Mouse (Mus musculus) neural tube, embryonic 13.5 days (tissue): ENCODE data around the gene Srpx. TPM values are rescaled to one million over a fixed set of nuclear protein-coding genes. Genes with fewer than 3 reads are reported as not detected.

Experiments
- ATAC-seq: fragments of 200-750 bp; cut with Nextera tagmentation; 2 replicates; pipeline ENCODE4 v1.8.0; 2017; ENCODE audit warnings: low read depth, mild to moderate bottlenecking, moderate TSS enrichment, moderate library complexity
- H3K27ac ChIP-seq: fragments of 300-500 bp; sonication (generic); replicated peaks from 2 replicates; pipeline ENCODE4 v1.5.1; 2015; ENCODE audit warnings: moderate library complexity, mild to moderate bottlenecking, inconsistent platforms
- H3K27me3 ChIP-seq: fragments of 300-500 bp; sonication (generic); 2 replicates; pipeline ENCODE4 v1.6.1; 2015; ENCODE audit warnings: mild to moderate bottlenecking, inconsistent platforms
- H3K36me3 ChIP-seq: fragments of 300-500 bp; sonication (generic); 2 replicates; pipeline ENCODE4 v1.6.1; 2015; ENCODE audit warnings: mild to moderate bottlenecking, inconsistent platforms
- H3K4me1 ChIP-seq: fragments of 300-500 bp; sonication (generic); replicated peaks from 2 replicates; pipeline ENCODE4 v1.6.1; 2015; ENCODE audit warnings: inconsistent platforms
- H3K4me2 ChIP-seq: fragments of 300-500 bp; sonication (generic); 2 replicates; pipeline ENCODE4 v1.6.1; 2015; ENCODE audit warnings: inconsistent platforms, mild to moderate bottlenecking, moderate library complexity
- H3K4me3 ChIP-seq: fragments of 300-500 bp; sonication (generic); 2 replicates; pipeline ENCODE4 v1.5.1; 2015; ENCODE audit warnings: mild to moderate bottlenecking, inconsistent platforms
- H3K9ac ChIP-seq: fragments of 300-500 bp; sonication (generic); 2 replicates; pipeline ENCODE4 v1.6.1; 2015; ENCODE audit warnings: moderate library complexity, mild to moderate bottlenecking, inconsistent platforms
- H3K9me3 ChIP-seq: fragments of 300-500 bp; sonication (generic); 2 replicates; pipeline ENCODE4 v1.6.1; 2016; ENCODE audit warnings: inconsistent platforms
- WGBS: fragments of 180-500 bp; shearing (Covaris S2); methylation state at CpG from one replicate; pipeline ENCODE4 v1.1.7; 2015; 5-methylcytosine and 5-hydroxymethylcytosine counted together
- polyA plus RNA-seq: library from polyadenylated mRNA; unstranded; fragments of >200 nt; fragmentation: Nextera tagmentation; extraction: Ambion mirVana; gene quantifications from 2 replicates; pipeline ENCODE4 v1.2.1, GENCODE M21; 2015

Srpx gene
- polyA plus RNA-seq, 1 experiment from 2014 or later = 6.4 TPM

DNA sequence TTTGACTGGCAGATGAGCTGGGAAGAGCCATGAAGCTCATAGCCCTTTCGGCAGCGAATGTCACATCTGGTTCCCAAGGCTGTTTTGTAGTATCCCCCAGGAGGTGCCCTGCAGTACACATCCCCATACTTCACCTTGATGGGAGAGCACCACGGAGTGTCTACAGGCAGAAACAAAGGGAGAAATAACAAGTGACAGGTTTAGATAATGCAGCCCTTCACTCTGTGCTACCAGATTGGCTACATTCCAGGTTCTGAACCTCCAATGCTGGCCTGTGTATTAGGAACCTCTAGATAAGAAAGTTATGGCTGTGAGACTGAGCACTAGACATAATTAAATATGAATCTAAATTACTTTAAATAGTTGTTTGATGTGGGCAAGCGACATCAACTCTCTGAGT is 48.1 kb downstream of the Srpx start:
- no peak overlapping the region for H3K4me3 ChIP-seq
- H3K9me3 ChIP-seq = no peaks in the 10 kb centered on the region
- H3K9ac ChIP-seq = no peak overlapping the region
- WGBS = 71% methylated on average over 4 of the region's 4 CpGs
- H3K27ac ChIP-seq = no peak overlapping the region
- no peak for ATAC-seq
- H3K4me1 ChIP-seq = no peaks in the 10 kb centered on the region
- H3K27me3 ChIP-seq = no peaks in the 10 kb centered on the region
- no peak overlapping the region for H3K4me2 ChIP-seq
- no peaks in the 10 kb centered on the region for H3K36me3 ChIP-seq

DNA sequence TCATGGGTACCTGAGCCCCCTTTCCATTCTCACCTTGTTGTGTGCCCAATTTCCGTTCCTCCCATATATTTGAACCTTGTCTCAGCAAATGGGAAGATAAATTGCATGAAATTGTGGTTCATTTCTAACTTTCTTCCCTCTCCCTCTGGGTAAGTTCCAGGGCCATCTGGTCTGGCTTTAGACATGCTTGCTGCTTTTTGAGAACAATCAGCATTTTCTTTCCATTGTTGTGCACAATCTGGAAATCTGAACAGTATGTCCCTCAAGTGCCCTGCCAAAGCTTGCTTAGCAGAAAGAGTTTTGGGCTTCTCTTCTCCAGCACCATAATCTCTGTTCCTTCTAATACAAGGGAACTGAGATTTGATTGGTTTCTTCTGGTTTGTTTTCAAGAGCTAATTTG is 53.7 kb downstream of the Srpx start:
- no peaks in the 10 kb centered on the region for H3K36me3 ChIP-seq
- H3K27ac ChIP-seq = no peak overlapping the region
- H3K4me1 ChIP-seq = no peaks in the 10 kb centered on the region
- H3K4me3 ChIP-seq = no peak overlapping the region
- 65% methylated on average over 1 of the region's 1 CpGs for WGBS
- no peaks in the 10 kb centered on the region for H3K9me3 ChIP-seq
- H3K4me2 ChIP-seq = no peak overlapping the region
- H3K27me3 ChIP-seq = no peaks in the 10 kb centered on the region
- ATAC-seq = no peak
- no peak overlapping the region for H3K9ac ChIP-seq

- H3K9me3 ChIP-seq = no peaks in the 10 kb centered on the region
- no peaks in the 10 kb centered on the region for H3K4me1 ChIP-seq
- no peak overlapping the region for H3K9ac ChIP-seq
- H3K4me2 ChIP-seq = no peak overlapping the region
- H3K27ac ChIP-seq = no peak overlapping the region
- no peaks in the 10 kb centered on the region for H3K27me3 ChIP-seq
- ATAC-seq = no peak
- no peaks in the 10 kb centered on the region for H3K36me3 ChIP-seq
- WGBS = 87% methylated on average over 2 of the region's 2 CpGs
- no peak overlapping the region for H3K4me3 ChIP-seq
Measured at GRCm38 (mm10) chrX:10063361-10063760, 54.1 kb downstream of the Srpx start.

- Histone ChIP-seq H3K4me3 (no peak overlapping the region), H3K36me3 (no peaks in the 10 kb centered on the region), H3K9me3 (no peaks in the 10 kb centered on the region), H3K9ac (no peak overlapping the region), H3K27ac (no peak overlapping the region), H3K27me3 (no peaks in the 10 kb centered on the region), H3K4me2 (no peak overlapping the region), H3K4me1 (no peaks in the 10 kb centered on the region)
- WGBS = 63% methylated on average over 4 of the region's 4 CpGs
- no peak for ATAC-seq
Measured at GRCm38 (mm10) chrX:10062201-10062600, 55.3 kb downstream of the Srpx start.

DNA sequence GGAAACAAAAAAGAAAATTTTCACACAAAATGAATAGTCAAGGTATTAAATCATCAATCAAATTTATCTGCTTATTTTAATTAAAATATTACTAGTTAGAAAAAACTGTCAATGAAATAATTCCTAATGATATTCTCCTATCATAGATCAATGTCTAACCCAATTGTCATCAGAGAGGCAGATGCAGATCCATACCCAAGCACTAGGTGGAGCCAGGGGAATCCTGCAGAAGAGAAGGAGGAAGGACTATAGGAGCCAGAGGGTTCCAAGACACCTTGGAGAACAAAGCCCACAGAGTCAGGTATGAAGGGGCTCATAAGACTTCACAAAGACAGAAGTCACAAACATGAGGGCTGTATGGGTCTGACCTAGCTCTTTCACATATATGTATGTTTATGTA is 82.8 kb downstream of the Srpx start:
- H3K36me3 ChIP-seq = no peaks in the 10 kb centered on the region
- ATAC-seq = no peak
- no peak overlapping the region for H3K27ac ChIP-seq
- no peaks in the 10 kb centered on the region for H3K9me3 ChIP-seq
- H3K27me3 ChIP-seq = no peaks in the 10 kb centered on the region
- H3K4me2 ChIP-seq = no peak overlapping the region
- no peaks in the 10 kb centered on the region for H3K4me1 ChIP-seq
- H3K9ac ChIP-seq = no peak overlapping the region
- H3K4me3 ChIP-seq = no peak overlapping the region

- Histone ChIP-seq H3K9me3 (no peaks in the 10 kb centered on the region), H3K36me3 (no peaks in the 10 kb centered on the region), H3K9ac (no peak overlapping the region), H3K27ac (no peak overlapping the region), H3K4me1 (no peaks in the 10 kb centered on the region), H3K4me2 (no peak overlapping the region), H3K27me3 (no peaks in the 10 kb centered on the region), H3K4me3 (no peak overlapping the region)
- no peak for ATAC-seq
Measured at GRCm38 (mm10) chrX:10010202-10010601, 107.3 kb downstream of the Srpx start.

DNA sequence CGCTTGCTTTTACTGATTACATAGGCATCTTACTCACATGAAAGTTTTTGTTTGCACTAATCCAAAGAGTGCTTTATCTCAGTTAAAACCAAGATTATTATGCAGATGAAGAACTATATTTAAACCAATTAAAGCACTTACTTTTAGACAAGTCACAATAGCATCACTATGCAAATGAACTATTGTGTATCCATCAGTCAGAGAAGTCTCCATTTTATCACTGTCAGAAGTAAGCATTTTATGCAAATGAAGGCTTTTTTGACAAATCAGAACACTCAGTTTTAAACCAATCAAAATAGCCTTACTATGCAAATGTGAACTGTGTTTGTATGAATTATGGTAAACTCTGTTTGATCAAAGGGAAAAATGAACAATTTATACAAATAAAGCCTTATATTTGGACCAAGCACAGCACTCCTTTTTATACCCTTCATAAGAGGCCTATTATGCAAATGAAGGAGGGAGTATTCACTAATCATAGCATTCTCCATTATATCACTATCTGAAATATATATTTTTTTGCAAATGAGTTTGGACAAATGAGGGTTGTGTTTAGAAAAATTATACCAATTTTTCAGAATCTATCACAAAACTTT is 109.7 kb downstream of the Srpx start:
- ATAC-seq = no peak
- Histone ChIP-seq H3K9ac (no peak overlapping the region), H3K4me3 (no peak overlapping the region), H3K4me2 (no peak overlapping the region), H3K27ac (no peak overlapping the region), H3K9me3 (no peaks in the 10 kb centered on the region), H3K27me3 (no peaks in the 10 kb centered on the region), H3K4me1 (no peaks in the 10 kb centered on the region), H3K36me3 (no peaks in the 10 kb centered on the region)
- WGBS = 90% methylated on average over 1 of the region's 1 CpGs

DNA sequence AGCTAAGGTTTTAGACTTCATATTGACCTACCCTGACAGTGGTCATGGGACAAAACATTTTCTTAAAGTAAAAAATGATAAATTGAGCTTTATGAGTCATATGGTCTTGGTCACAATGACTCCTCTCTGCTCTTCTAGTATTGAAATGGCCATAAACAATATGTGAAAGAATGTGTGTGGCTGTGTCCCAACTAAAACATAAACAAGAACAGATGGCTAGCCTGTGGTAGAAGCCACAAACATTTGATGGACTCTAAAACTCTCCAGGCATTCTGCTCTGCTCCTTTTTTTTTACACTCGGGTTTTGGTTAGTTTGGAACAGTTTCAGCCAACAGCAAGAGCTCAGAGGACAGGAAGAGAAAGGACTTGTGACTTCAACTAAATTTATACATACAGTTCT is 111.6 kb downstream of the Srpx start:
- Histone ChIP-seq H3K27me3 (no peaks in the 10 kb centered on the region), H3K9me3 (no peaks in the 10 kb centered on the region), H3K4me3 (no peak overlapping the region), H3K36me3 (no peaks in the 10 kb centered on the region), H3K4me2 (no peak overlapping the region), H3K27ac (no peak overlapping the region), H3K9ac (no peak overlapping the region), H3K4me1 (no peaks in the 10 kb centered on the region)
- ATAC-seq = no peak
- 58% methylated on average over 1 of the region's 1 CpGs for WGBS

GRCm38 (mm10) chrX:10000718-10001117 is 116.8 kb downstream of the Srpx start:
- H3K4me2 ChIP-seq = no peak overlapping the region
- no peaks in the 10 kb centered on the region for H3K27me3 ChIP-seq

More at GRCm38 (mm10) chrX:10000718-10001117, 116.8 kb downstream of the Srpx start:
- Histone ChIP-seq H3K9ac (no peak overlapping the region), H3K27ac (no peak overlapping the region), H3K4me1 (no peaks in the 10 kb centered on the region), H3K4me3 (no peak overlapping the region), H3K36me3 (no peaks in the 10 kb centered on the region), H3K9me3 (no peaks in the 10 kb centered on the region)
- WGBS = 73% methylated on average over 1 of the region's 1 CpGs
- no peak for ATAC-seq

Other genes with a start within 250 kb of the Srpx start
- 0.21 TPM in 2 replicates for gene Sytl5, start 232.1 kb downstream of the Srpx start, polyA plus RNA-seq
- 40.6 and 42.8 TPM in 2 replicates for gene Rpgr, start 99.2 kb upstream of the Srpx start, polyA plus RNA-seq
- 0.12 TPM in 1 of 2 replicates, not detected in the other for gene Otc, start 134.6 kb upstream of the Srpx start, polyA plus RNA-seq